Comparison of ENCODE assay signal across 28 mouse cellular contexts in genomic region chr1:155835667-155836066, GRCm38 (mm10). TPM values are rescaled to one million over a fixed set of nuclear protein-coding genes. Genes with fewer than 3 reads are reported as not detected.
DNase-seq lines count a peak whose midpoint lies in the region; ATAC-seq and TF ChIP-seq lines count a peak whose summit lies in the region.
"Had no signal": no experiment of that assay in that cellular context is flagged by ENCODE, and none has a peak within 500 bp of the region (broad histone marks: within the 10 kb centered on the region; RNA-seq: fewer than 3 reads in every experiment).

No protein-coding gene starts in this region.

- no peaks in the 10 kb centered on the region for H3K79me2 ChIP-seq in MEL (ENCODE audit: control insufficient read depth, insufficient read depth, low read length, poor library complexity)

- TF ChIP-seq CTCF in MEL (IDR thresholded peaks at IDR 0.05 in 2 of 3, conservative IDR thresholded peaks at IDR 0.05 in 1 of 3; ENCODE audit: control insufficient read depth in 1 of 3, insufficient read depth in 1 of 3, low read depth in 2 of 3, low read length in 3 of 3, poor library complexity in 1 of 3, severe bottlenecking in 1 of 3) = no peak
- TF ChIP-seq CTCF in midbrain, postnatal 0 days (IDR thresholded peaks at IDR 0.05) = no peak

- peak in 1 of 2 experiments; percentile 35; a peak in 1 of 4 replicates for TF ChIP-seq EP300 in MEL (IDR thresholded peaks at IDR 0.05; ENCODE audit: low read depth in 1 of 2, low read length in 2 of 2)

- peak; percentile 87 for ATAC-seq in liver, embryonic 12.5 days
- peak; percentile 79 for ATAC-seq in liver, embryonic 15.5 days (ENCODE audit: insufficient read depth)
- ATAC-seq in megakaryocyte progenitor cell, adult 5-6 weeks (replicated peaks; ENCODE audit: poor library complexity) = peak; percentile 46
- ATAC-seq in midbrain, postnatal 0 days (ENCODE audit: low FRiP score) = no peak
- ATAC-seq: forebrain, embryonic 15.5 days; Patski had no signal

- no peak overlapping the region; the same call in 1 of the 2 replicates for H3K9ac ChIP-seq in MEL (ENCODE audit: control insufficient read depth, low read depth, low read length, poor library complexity, severe bottlenecking)
- 0 out of 2 replicates have a peak overlapping the region, but pooled peaks have one; percentile 36 for H3K9ac ChIP-seq in liver, embryonic 12.5 days
- no peak overlapping the region for H3K9ac ChIP-seq in liver, embryonic 15.5 days
- H3K9ac ChIP-seq in midbrain, postnatal 0 days (replicated peaks; ENCODE audit: low read length, poor library complexity, severe bottlenecking) = no peak overlapping the region
- H3K9ac ChIP-seq: embryonic facial prominence, embryonic 13.5 days; forebrain, embryonic 12.5 days; forebrain, embryonic 15.5 days; heart, embryonic 12.5 days; heart, embryonic 15.5 days; hindbrain, embryonic 13.5 days had no signal

- peak; percentile 47 for DNase-seq in MEL (ENCODE audit: low read depth, low spot score)
- no peak for DNase-seq in layer of hippocampus, adult 9-11 months
- no peak for DNase-seq in testis, postnatal 14 days (ENCODE audit: low spot score)
- no peak for DNase-seq in midbrain, postnatal 0 days (ENCODE audit: low spot score)
- no peak for DNase-seq in urinary bladder, postnatal 25 days (ENCODE audit: low spot score)
- DNase-seq: adrenal gland, postnatal 10 days; cerebellum, adult 11-12 months; cerebellum, adult 8-10 months; cerebellum, postnatal 10 days; cerebellum, postnatal 36 days; embryo, embryonic 11 days; gastrocnemius, postnatal 25 days; heart, adult 18-20 months; heart, postnatal 10 days; heart, postnatal 36 days had no signal

- H3K36me3 ChIP-seq in MEL (ENCODE audit: control insufficient read depth in 1 of 2, insufficient read depth in 2 of 2, low read length in 2 of 2) = peaks cover 0 to 10% of the 10 kb centered on the region in 2 experiments; a peak in 2 of 4 replicates
- 0 out of 2 replicates have a peak, but pooled peaks cover 3% of the 10 kb centered on the region for H3K36me3 ChIP-seq in liver, embryonic 12.5 days
- H3K36me3 ChIP-seq in liver, embryonic 15.5 days (replicated peaks) = peaks cover 5% of the 10 kb centered on the region; the same call in 1 of the 2 replicates
- no peaks in the 10 kb centered on the region for H3K36me3 ChIP-seq in midbrain, postnatal 0 days (ENCODE audit: insufficient read depth, low read length)
- H3K36me3 ChIP-seq: embryonic facial prominence, embryonic 10.5 days; embryonic facial prominence, embryonic 13.5 days; forebrain, embryonic 15.5 days; heart, embryonic 12.5 days; heart, embryonic 15.5 days; hindbrain, embryonic 10.5 days had no signal

- H3K4me3 ChIP-seq in MEL (ENCODE audit: control insufficient read depth in 1 of 2, insufficient read depth in 1 of 2, low read depth in 2 of 2, low read length in 2 of 2) = no peak overlapping the region
- no peak overlapping the region for H3K4me3 ChIP-seq in liver, embryonic 12.5 days
- H3K4me3 ChIP-seq in liver, embryonic 15.5 days (replicated peaks) = no peak overlapping the region
- no peak overlapping the region for H3K4me3 ChIP-seq in midbrain, postnatal 0 days (ENCODE audit: low read depth, low read length)
- H3K4me3 ChIP-seq: embryonic facial prominence, embryonic 10.5 days; embryonic facial prominence, embryonic 13.5 days; erythroblast, embryonic 14.5 days; forebrain, embryonic 12.5 days; forebrain, embryonic 15.5 days; heart, embryonic 12.5 days; heart, embryonic 15.5 days; hindbrain, embryonic 10.5 days; hindbrain, embryonic 13.5 days had no signal

- TF ChIP-seq RAD21 in MEL (IDR thresholded peaks at IDR 0.05; ENCODE audit: low read depth, low read length) = no peak

- peaks cover 0 to 2% of the 10 kb centered on the region in 2 experiments; a peak in 1 of 4 replicates for H3K4me1 ChIP-seq in MEL (ENCODE audit: control insufficient read depth in 1 of 2, insufficient read depth in 2 of 2, low read length in 2 of 2)
- H3K4me1 ChIP-seq in liver, embryonic 12.5 days = peaks cover 14% of the 10 kb centered on the region
- H3K4me1 ChIP-seq in liver, embryonic 15.5 days (replicated peaks) = peaks cover 8% of the 10 kb centered on the region
- H3K4me1 ChIP-seq in midbrain, postnatal 0 days (ENCODE audit: insufficient read depth, low read length) = no peaks in the 10 kb centered on the region
- H3K4me1 ChIP-seq: embryonic facial prominence, embryonic 10.5 days; embryonic facial prominence, embryonic 13.5 days; forebrain, embryonic 12.5 days; forebrain, embryonic 15.5 days; heart, embryonic 12.5 days; heart, embryonic 15.5 days; hindbrain, embryonic 10.5 days; hindbrain, embryonic 13.5 days had no signal

- H3K9me3 ChIP-seq in MEL (replicated peaks; ENCODE audit: insufficient read depth, low read length) = no peaks in the 10 kb centered on the region
- H3K9me3 ChIP-seq in liver, embryonic 12.5 days (replicated peaks) = no peaks in the 10 kb centered on the region
- H3K9me3 ChIP-seq in liver, embryonic 15.5 days (replicated peaks) = no peaks in the 10 kb centered on the region
- no peaks in the 10 kb centered on the region for H3K9me3 ChIP-seq in midbrain, postnatal 0 days (ENCODE audit: low read length)
- H3K9me3 ChIP-seq: embryonic facial prominence, embryonic 10.5 days; embryonic facial prominence, embryonic 13.5 days; forebrain, embryonic 12.5 days; forebrain, embryonic 15.5 days; heart, embryonic 15.5 days; hindbrain, embryonic 10.5 days; hindbrain, embryonic 13.5 days had no signal

- H3K4me2 ChIP-seq in liver, embryonic 12.5 days = peak overlapping the region; percentile 43
- H3K4me2 ChIP-seq in liver, embryonic 15.5 days = no peak overlapping the region
- H3K4me2 ChIP-seq in midbrain, postnatal 0 days (ENCODE audit: low read depth, low read length, poor library complexity, severe bottlenecking) = no peak overlapping the region
- H3K4me2 ChIP-seq: embryonic facial prominence, embryonic 13.5 days; forebrain, embryonic 12.5 days; forebrain, embryonic 15.5 days; heart, embryonic 12.5 days; heart, embryonic 15.5 days; hindbrain, embryonic 13.5 days had no signal

- H3K27ac ChIP-seq in MEL (ENCODE audit: control insufficient read depth, low read depth, low read length) = no peak overlapping the region
- H3K27ac ChIP-seq in liver, embryonic 12.5 days = peak overlapping the region; percentile 79
- H3K27ac ChIP-seq in liver, embryonic 15.5 days (replicated peaks) = no peak overlapping the region
- H3K27ac ChIP-seq in midbrain, postnatal 0 days (ENCODE audit: low read depth, low read length) = no peak overlapping the region
- H3K27ac ChIP-seq: embryonic facial prominence, embryonic 10.5 days; embryonic facial prominence, embryonic 13.5 days; forebrain, embryonic 12.5 days; forebrain, embryonic 15.5 days; heart, embryonic 15.5 days; hindbrain, embryonic 10.5 days; hindbrain, embryonic 13.5 days had no signal

- no peak for TF ChIP-seq POLR2A in MEL (IDR thresholded peaks at IDR 0.05; ENCODE audit: control insufficient read depth in 1 of 2, insufficient read depth in 1 of 2, low read depth in 1 of 2, low read length in 2 of 2, poor library complexity in 1 of 2)

- H3K27me3 ChIP-seq in MEL (ENCODE audit: control insufficient read depth in 1 of 2, insufficient read depth in 2 of 2, low read length in 2 of 2) = no peaks in the 10 kb centered on the region
- H3K27me3 ChIP-seq in liver, embryonic 12.5 days (replicated peaks) = no peaks in the 10 kb centered on the region
- no peaks in the 10 kb centered on the region for H3K27me3 ChIP-seq in liver, embryonic 15.5 days
- H3K27me3 ChIP-seq in midbrain, postnatal 0 days (ENCODE audit: insufficient read depth, low read length) = no peaks in the 10 kb centered on the region
- H3K27me3 ChIP-seq: embryonic facial prominence, embryonic 13.5 days; forebrain, embryonic 12.5 days; forebrain, embryonic 15.5 days; heart, embryonic 12.5 days; heart, embryonic 15.5 days; hindbrain, embryonic 13.5 days; Patski had no signal

- WGBS in liver, embryonic 12.5 days (ENCODE audit: insufficient replicate concordance) = 11% methylated on average over 2 of the region's 2 CpGs
- 14% methylated on average over 2 of the region's 2 CpGs for WGBS in liver, embryonic 15.5 days (ENCODE audit: insufficient replicate concordance)
- 79% methylated on average over 2 of the region's 2 CpGs for WGBS in midbrain, postnatal 0 days

TF ChIP-seq in MEL, 35 proteins besides CTCF, POLR2A, EP300 and RAD21:
- TF ChIP-seq USF2 (IDR thresholded peaks at IDR 0.05; ENCODE audit: borderline replicate concordance in 1 of 2, insufficient read depth in 1 of 2, low read depth in 1 of 2, low read length in 2 of 2) = no peak
- no peak for TF ChIP-seq MYB (IDR thresholded peaks at IDR 0.05; ENCODE audit: low read depth, low read length)
- no peak for TF ChIP-seq MAX (IDR thresholded peaks at IDR 0.05; ENCODE audit: low read length)
- TF ChIP-seq ZKSCAN1 (IDR thresholded peaks at IDR 0.05; ENCODE audit: low read depth, low read length) = no peak
- TF ChIP-seq MAFK (IDR thresholded peaks at IDR 0.05; ENCODE audit: borderline replicate concordance, low read depth, low read length) = no peak
- no peak for TF ChIP-seq JUND (IDR thresholded peaks at IDR 0.05; ENCODE audit: low read depth, low read length)
- peak; percentile 63 for TF ChIP-seq GATA1 (IDR thresholded peaks at IDR 0.05; ENCODE audit: low read depth, low read length)
- TF ChIP-seq NRF1 (IDR thresholded peaks at IDR 0.05; ENCODE audit: insufficient read depth, low read depth, low read length, poor library complexity, severe bottlenecking) = no peak
- TF ChIP-seq E2F4 (IDR thresholded peaks at IDR 0.05; ENCODE audit: borderline replicate concordance, low read depth, low read length) = no peak

RNA-seq across cellular contexts. Expression of gene Qsox1, which starts 23.0 kb away (rescaled TPM):
- 8.4 TPM in 2 replicates for total RNA-seq in MEL (2012; rRNA removed)
- 10 to 100 TPM in 1 of 2 experiments, not detected in 1; 17.1 TPM for polyA plus RNA-seq in MEL (2012; ENCODE audit: insufficient read depth in 1 of 2, insufficient read length in 2 of 2, low read depth in 1 of 2, low replicate concordance in 2 of 2, missing spikeins in 1 of 2)
- 26.1 and 26.2 TPM in 2 replicates for polyA plus RNA-seq in liver, embryonic 12.5 days (2016; fragmentation: Nextera tagmentation; extraction: Ambion mirVana)
- polyA plus RNA-seq in liver, embryonic 15.5 days (2015; fragmentation: Nextera tagmentation; extraction: Ambion mirVana) = 31.8 and 40.9 TPM in 2 replicates
- 13.5 and 14.7 TPM in 2 replicates for total RNA-seq in megakaryocyte progenitor cell, adult 5-6 weeks (2015)
- 15.0 and 24.2 TPM in 2 replicates for total RNA-seq in megakaryocyte progenitor cell, adult 5-6 weeks (2017)
- 31.7 and 32.7 TPM in 2 replicates for total RNA-seq in midbrain, postnatal 0 days (2014; rRNA removed)
- polyA plus RNA-seq in midbrain, postnatal 0 days (2015; fragmentation: Nextera tagmentation; extraction: Ambion mirVana) = 21.3 and 23.0 TPM in 2 replicates
